Mouse (Mus musculus): ENCODE results near the gene Tmem135. TPM values are rescaled to one million over a fixed set of nuclear protein-coding genes. Genes with fewer than 3 reads are reported as not detected.

Gene Tmem135
- polyA plus RNA-seq, 1 experiment from 2014 or later, result 25.2 TPM

DNA sequence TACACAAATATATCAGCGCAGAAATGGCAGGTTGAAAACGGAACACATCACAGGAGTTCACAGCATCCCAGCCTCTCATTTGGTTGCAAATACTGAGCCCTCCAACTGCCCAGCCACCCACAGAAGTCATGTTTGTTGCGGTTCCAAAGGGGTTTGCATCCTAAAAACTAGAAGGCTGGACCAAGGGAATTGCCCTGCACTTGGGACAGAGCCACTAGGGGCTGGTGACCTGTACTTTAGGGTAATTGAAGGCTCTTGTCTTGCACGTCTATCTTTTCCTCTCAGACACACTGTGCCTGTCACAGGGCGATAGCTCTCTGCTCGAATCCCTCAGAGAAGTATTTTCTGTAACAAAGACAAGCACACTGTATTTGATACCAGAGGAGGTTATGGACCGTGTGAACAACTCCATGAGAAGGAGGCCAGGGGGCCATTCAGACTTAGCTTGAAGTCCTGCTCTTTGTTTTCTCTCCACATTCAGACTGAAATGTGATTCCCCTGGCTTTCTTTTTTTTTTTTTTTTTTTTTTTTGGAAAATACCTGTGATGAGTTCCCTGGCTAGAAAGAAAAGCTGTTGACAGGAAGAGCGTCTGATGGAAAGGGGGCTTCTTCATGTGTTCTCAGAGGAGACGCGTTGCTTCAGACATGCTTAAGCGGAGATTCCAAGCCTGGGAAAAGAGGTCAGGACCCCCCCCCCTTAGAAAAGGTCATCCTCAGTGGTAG, 2.7 kb downstream of the Tmem135 start:
- H3K4me3 ChIP-seq (replicated peaks), result no peak overlapping the region
- no peak overlapping the region for H3K4me2 ChIP-seq (replicated peaks)
- peaks cover 16% of the 10 kb centered on the region for H3K4me1 ChIP-seq
- H3K9me3 ChIP-seq (replicated peaks), result no peaks in the 10 kb centered on the region
- WGBS, result 61% methylated on average over 11 of the region's 11 CpGs
- H3K36me3 ChIP-seq, result no peaks in the 10 kb centered on the region
- H3K27ac ChIP-seq (replicated peaks), result no peak overlapping the region
- 0 out of 2 replicates have a peak, but pooled peaks cover 10% of the 10 kb centered on the region for H3K27me3 ChIP-seq
- no peak overlapping the region for H3K9ac ChIP-seq
- no peak for ATAC-seq (ENCODE audit: insufficient number of reproducible peaks, low FRiP score, low TSS enrichment, low read depth)

DNA sequence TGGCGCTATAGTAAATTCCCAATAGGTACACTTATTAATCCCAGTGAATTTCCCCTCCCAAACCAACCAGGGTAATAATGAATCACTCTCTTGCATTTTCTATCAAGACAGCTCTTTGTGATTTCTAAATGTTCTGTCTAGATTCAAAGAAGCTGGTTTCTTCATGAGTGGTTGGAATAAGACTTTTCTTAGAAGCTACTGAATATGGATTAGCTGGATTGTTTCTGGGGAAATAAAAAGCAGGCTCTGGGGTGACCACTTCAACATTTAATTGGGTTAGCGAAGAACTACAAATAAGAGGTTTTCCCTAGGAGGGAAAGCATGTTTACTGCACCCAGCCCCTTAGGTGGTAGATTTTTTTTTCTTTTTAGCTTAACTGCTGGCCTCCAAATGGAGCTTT, 3.3 kb downstream of the Tmem135 start:
- WGBS, result 72% methylated on average over 2 of the region's 2 CpGs
- H3K4me1 ChIP-seq, result peaks cover 11% of the 10 kb centered on the region
- H3K9ac ChIP-seq, result no peak overlapping the region
- ATAC-seq (ENCODE audit: insufficient number of reproducible peaks, low FRiP score, low TSS enrichment, low read depth), result no peak
- no peak overlapping the region for H3K4me2 ChIP-seq (replicated peaks)
- H3K9me3 ChIP-seq (replicated peaks), result no peaks in the 10 kb centered on the region
- H3K27ac ChIP-seq (replicated peaks), result no peak overlapping the region
- H3K27me3 ChIP-seq, result 0 out of 2 replicates have a peak, but pooled peaks cover 10% of the 10 kb centered on the region
- no peaks in the 10 kb centered on the region for H3K36me3 ChIP-seq
- no peak overlapping the region for H3K4me3 ChIP-seq (replicated peaks)

DNA sequence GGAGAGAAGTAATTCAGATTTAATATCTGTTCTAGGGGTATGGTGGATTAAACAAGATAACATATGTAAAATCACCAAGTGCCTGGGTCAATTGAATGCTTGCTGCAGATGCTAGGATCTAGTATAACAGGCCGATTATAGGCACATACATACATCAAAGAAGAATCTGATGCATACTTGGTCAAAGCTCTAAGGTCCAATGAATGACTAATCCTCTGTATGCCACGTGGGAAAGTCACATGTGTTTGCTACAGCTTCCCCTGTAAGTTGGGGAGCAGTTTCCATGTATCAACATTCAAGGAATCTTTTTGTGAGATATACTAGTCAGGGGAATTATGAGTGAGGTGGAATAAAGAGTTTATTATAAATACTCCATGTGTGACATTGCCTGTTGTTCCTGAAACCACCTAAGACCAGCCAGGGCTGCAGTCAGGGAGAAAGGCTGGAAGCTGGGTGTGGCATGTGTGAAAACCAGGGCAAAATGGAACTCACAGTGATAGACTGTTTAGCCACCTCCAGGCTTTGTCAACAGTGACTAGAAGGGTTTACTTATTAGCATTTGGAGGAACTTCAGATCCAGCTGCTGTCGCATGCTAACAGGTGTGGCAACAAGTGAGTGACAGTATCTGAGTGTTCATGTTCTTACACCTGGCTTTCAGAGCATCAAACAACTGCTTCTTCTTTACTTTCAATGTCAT, 6.0 kb downstream of the Tmem135 start:
- H3K36me3 ChIP-seq, result no peaks in the 10 kb centered on the region
- no peak for ATAC-seq (ENCODE audit: insufficient number of reproducible peaks, low FRiP score, low TSS enrichment, low read depth)
- H3K4me1 ChIP-seq, result peaks cover under 1% of the 10 kb centered on the region; the same call in 1 of the 2 replicates
- no peak overlapping the region for H3K27ac ChIP-seq (replicated peaks)
- H3K9ac ChIP-seq, result no peak overlapping the region
- 55% methylated on average over 3 of the region's 3 CpGs for WGBS
- no peaks in the 10 kb centered on the region for H3K9me3 ChIP-seq (replicated peaks)
- 0 out of 2 replicates have a peak, but pooled peaks cover 10% of the 10 kb centered on the region for H3K27me3 ChIP-seq
- no peak overlapping the region for H3K4me3 ChIP-seq (replicated peaks)
- no peak overlapping the region for H3K4me2 ChIP-seq (replicated peaks)

DNA sequence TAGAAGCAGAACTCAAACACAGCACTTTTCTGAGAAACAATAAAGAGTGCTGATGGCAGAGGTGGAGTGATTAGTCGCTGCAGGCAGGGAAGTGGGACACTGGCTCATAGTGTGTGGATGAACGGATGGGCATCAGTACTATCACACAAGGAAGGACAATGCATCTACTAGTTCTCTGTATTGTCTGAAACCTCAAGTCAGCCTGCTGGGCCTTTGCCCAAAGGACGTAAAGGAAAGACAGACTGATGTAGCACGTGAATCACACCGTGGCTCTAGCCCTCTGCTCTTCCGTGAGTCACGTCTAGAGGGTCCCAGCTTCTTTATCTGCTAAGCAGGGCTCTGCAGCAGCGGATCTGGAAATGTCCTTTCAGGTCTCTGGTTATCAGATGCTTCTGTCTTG, 7.6 kb downstream of the Tmem135 start:
- no peaks in the 10 kb centered on the region for H3K4me1 ChIP-seq
- H3K36me3 ChIP-seq, result no peaks in the 10 kb centered on the region
- H3K4me2 ChIP-seq (replicated peaks), result no peak overlapping the region
- no peaks in the 10 kb centered on the region for H3K9me3 ChIP-seq (replicated peaks)
- H3K4me3 ChIP-seq (replicated peaks), result no peak overlapping the region
- H3K9ac ChIP-seq, result no peak overlapping the region
- WGBS, result 74% methylated on average over 8 of the region's 8 CpGs
- H3K27me3 ChIP-seq, result no peaks in the 10 kb centered on the region
- no peak overlapping the region for H3K27ac ChIP-seq (replicated peaks)
- ATAC-seq (ENCODE audit: insufficient number of reproducible peaks, low FRiP score, low TSS enrichment, low read depth), result no peak

DNA sequence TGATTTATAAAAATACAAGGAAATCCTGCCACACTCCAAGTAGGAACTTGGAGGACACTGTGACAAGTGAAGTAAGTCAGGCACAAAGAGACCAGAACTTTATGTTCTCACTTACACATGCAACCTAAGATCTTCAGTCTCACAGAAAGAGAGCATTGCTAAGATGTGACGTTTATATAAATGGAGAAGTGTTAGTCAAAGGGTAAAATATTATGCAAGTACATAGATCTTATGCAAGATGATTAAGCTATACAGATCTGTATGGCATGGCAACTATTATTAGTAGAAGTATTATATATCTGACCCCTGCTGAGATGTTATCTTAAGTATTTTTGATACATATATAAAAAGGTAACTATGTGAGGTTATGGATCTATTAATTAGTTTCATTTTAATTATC, 8.6 kb downstream of the Tmem135 start:
- Histone ChIP-seq H3K9ac (no peak overlapping the region), H3K9me3 (replicated peaks) (no peaks in the 10 kb centered on the region), H3K4me3 (replicated peaks) (no peak overlapping the region), H3K27ac (replicated peaks) (no peak overlapping the region), H3K27me3 (no peaks in the 10 kb centered on the region), H3K4me1 (no peaks in the 10 kb centered on the region), H3K36me3 (no peaks in the 10 kb centered on the region), H3K4me2 (replicated peaks) (no peak overlapping the region)
- 79% methylated on average over 1 of the region's 1 CpGs for WGBS
- ATAC-seq (ENCODE audit: insufficient number of reproducible peaks, low FRiP score, low TSS enrichment, low read depth), result no peak

DNA sequence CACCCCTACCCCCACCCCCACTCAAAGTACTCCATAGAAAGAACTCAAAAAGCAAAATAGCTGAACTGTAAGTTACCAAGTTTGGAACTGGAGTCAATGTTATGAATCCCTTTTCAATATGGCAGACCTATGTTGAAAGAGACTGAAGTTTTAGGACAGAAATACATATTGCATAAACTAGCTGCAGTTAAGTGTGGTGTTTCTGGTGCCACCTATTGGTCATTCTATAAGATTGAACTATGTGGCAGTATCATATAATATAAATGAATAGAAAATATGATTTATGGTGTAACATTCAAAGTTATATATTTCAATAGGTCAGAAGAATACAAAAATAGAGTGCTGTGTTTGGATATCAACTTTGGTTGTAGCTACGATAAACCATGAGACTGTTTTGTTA, 11.2 kb downstream of the Tmem135 start:
- Histone ChIP-seq H3K27ac (replicated peaks) (no peak overlapping the region), H3K9ac (no peak overlapping the region), H3K36me3 (no peaks in the 10 kb centered on the region), H3K4me3 (replicated peaks) (no peak overlapping the region), H3K9me3 (replicated peaks) (no peaks in the 10 kb centered on the region), H3K4me1 (no peaks in the 10 kb centered on the region), H3K4me2 (replicated peaks) (no peak overlapping the region), H3K27me3 (no peaks in the 10 kb centered on the region)
- WGBS, result 96% methylated on average over 1 of the region's 1 CpGs
- ATAC-seq (ENCODE audit: insufficient number of reproducible peaks, low FRiP score, low TSS enrichment, low read depth), result no peak

DNA sequence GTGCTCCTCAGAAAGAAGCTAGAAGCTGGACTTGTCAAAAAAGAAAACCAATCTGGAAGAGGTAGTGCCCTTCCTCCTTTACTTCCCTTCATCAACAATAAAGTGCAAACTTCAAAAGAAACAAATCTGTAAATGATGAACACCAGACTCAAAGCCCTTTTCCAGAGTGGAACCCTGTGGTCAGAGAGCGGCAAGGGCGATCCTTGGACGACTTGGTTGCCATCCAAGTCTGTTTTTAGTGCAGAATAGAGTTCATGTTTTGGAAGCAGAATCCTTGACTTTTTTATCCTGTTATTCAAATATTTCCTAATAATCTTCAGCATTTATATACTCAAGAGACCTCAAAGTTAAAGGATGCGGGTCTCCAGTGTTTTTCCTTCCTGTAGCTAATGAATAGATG, 11.6 kb downstream of the Tmem135 start:
- no peaks in the 10 kb centered on the region for H3K4me1 ChIP-seq
- H3K27me3 ChIP-seq, result no peaks in the 10 kb centered on the region
- H3K4me2 ChIP-seq (replicated peaks), result no peak overlapping the region
- H3K9me3 ChIP-seq (replicated peaks), result no peaks in the 10 kb centered on the region
- no peaks in the 10 kb centered on the region for H3K36me3 ChIP-seq
- no peak overlapping the region for H3K27ac ChIP-seq (replicated peaks)
- 65% methylated on average over 4 of the region's 4 CpGs for WGBS
- H3K9ac ChIP-seq, result no peak overlapping the region
- ATAC-seq (ENCODE audit: insufficient number of reproducible peaks, low FRiP score, low TSS enrichment, low read depth), result no peak
- H3K4me3 ChIP-seq (replicated peaks), result no peak overlapping the region

DNA sequence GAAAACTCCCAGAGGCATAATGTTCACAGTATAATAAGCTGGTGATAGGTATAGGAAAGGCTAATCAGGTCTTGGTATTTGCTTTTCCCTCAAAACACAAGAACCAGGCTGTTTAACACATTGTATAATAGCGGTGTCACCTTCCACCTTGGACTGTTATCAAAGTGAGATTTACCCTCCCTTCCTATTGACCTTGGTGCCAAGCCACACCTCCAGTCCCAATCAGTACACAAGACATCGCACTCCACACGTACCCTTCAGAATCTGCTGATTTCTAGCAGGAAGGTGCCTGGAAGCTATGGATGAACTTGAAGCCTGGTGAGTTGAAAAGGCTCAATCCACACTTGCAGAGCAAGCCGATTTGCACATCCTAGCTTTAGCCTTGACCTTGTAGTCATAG, 12.2 kb downstream of the Tmem135 start:
- Histone ChIP-seq H3K4me2 (replicated peaks) (no peak overlapping the region), H3K9me3 (replicated peaks) (no peaks in the 10 kb centered on the region), H3K9ac (no peak overlapping the region), H3K27ac (replicated peaks) (no peak overlapping the region), H3K36me3 (no peaks in the 10 kb centered on the region), H3K4me1 (no peaks in the 10 kb centered on the region), H3K27me3 (no peaks in the 10 kb centered on the region), H3K4me3 (replicated peaks) (no peak overlapping the region)
- no peak for ATAC-seq (ENCODE audit: insufficient number of reproducible peaks, low FRiP score, low TSS enrichment, low read depth)
- 69% methylated on average over 4 of the region's 4 CpGs for WGBS

DNA sequence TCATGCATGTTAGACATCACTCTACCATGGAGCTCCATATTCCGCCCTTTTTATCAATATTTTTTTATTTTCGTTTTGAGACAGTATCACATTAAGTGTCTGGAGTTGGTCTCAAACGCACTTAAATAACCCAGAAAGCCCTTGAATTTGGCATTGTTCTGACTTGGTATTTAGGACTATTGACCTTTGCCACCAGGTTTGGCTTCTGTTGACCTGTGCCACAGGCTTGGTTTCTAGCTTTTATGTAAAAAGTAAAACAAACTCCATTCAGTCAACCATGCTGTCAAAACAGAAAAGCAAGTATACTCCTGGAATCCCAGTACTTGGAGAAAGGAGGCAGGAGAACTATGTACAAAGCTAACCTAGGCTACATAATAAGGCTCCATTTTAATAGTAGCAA, 12.7 kb downstream of the Tmem135 start:
- 84% methylated on average over 3 of the region's 3 CpGs for WGBS
- no peak for ATAC-seq (ENCODE audit: insufficient number of reproducible peaks, low FRiP score, low TSS enrichment, low read depth)
- Histone ChIP-seq H3K9ac (no peak overlapping the region), H3K27me3 (no peaks in the 10 kb centered on the region), H3K4me3 (replicated peaks) (no peak overlapping the region), H3K9me3 (replicated peaks) (no peaks in the 10 kb centered on the region), H3K27ac (replicated peaks) (no peak overlapping the region), H3K4me1 (0 out of 2 replicates have a peak, but pooled peaks cover 2% of the 10 kb centered on the region), H3K36me3 (no peaks in the 10 kb centered on the region), H3K4me2 (replicated peaks) (no peak overlapping the region)

DNA sequence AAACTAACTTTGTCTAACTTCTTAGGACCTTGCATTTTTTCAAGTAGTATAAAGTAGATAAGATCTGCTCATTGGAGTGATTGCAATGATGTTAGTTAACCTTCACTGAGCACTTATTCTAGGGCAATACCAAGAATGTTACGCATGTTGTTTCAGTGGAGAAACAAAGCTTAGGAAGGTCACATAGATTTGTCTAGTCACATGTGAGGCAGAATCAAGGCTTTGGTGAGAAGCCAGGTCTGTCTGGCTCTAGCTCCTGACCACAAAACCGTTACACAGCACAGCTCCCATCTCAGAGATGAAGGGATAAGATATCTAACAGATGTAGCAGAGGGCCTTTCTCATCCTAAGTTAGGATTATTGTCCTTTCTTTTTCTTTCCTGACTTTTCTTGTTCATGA, 13.4 kb downstream of the Tmem135 start:
- H3K36me3 ChIP-seq, result no peaks in the 10 kb centered on the region
- H3K27me3 ChIP-seq, result no peaks in the 10 kb centered on the region
- H3K4me1 ChIP-seq, result 0 out of 2 replicates have a peak, but pooled peaks cover 2% of the 10 kb centered on the region
- H3K9ac ChIP-seq, result no peak overlapping the region
- no peak overlapping the region for H3K27ac ChIP-seq (replicated peaks)
- ATAC-seq (ENCODE audit: insufficient number of reproducible peaks, low FRiP score, low TSS enrichment, low read depth), result no peak
- WGBS, result 70% methylated on average over 2 of the region's 2 CpGs
- H3K4me2 ChIP-seq (replicated peaks), result no peak overlapping the region
- H3K4me3 ChIP-seq (replicated peaks), result no peak overlapping the region
- H3K9me3 ChIP-seq (replicated peaks), result no peaks in the 10 kb centered on the region

DNA sequence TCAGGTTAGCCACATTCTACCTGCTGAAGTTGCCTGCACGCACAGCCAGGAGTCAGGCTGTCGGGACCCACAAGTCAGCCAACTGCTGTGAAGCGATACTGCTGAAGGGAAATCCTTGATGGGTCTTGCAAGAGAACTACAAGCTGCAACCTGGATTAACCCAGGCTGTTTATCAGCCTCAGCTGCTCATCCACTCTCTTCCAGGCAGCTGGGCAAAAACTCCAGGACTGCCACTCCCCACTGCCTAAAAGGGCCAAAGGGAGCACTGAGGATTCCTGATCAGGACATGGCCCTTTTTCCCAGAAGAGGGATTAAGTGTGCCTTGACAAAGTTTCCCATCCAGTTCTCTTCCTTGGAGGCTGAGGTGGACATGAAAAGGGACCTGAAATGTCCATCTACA, 15.0 kb downstream of the Tmem135 start:
- 74% methylated on average over 3 of the region's 3 CpGs for WGBS
- no peak overlapping the region for H3K9ac ChIP-seq
- no peaks in the 10 kb centered on the region for H3K36me3 ChIP-seq
- H3K9me3 ChIP-seq (replicated peaks), result no peaks in the 10 kb centered on the region
- H3K4me2 ChIP-seq (replicated peaks), result no peak overlapping the region
- no peak overlapping the region for H3K4me3 ChIP-seq (replicated peaks)
- H3K27me3 ChIP-seq, result no peaks in the 10 kb centered on the region
- 0 out of 2 replicates have a peak, but pooled peaks cover 2% of the 10 kb centered on the region for H3K4me1 ChIP-seq
- H3K27ac ChIP-seq (replicated peaks), result no peak overlapping the region
- ATAC-seq (ENCODE audit: insufficient number of reproducible peaks, low FRiP score, low TSS enrichment, low read depth), result 0 out of 2 replicates have a peak, but pooled peaks have one; percentile 15
